Mouse (Mus musculus): ENCODE data around the gene Gpbar1.

Gpbar1 gene

GRCm38 (mm10) chr1:74278538-74278937 lies at the start of gene Gpbar1:
Gene Gpbar1, plus strand, starts transcription at chr1:74278550.
- no peak for DNase-seq (ENCODE audit: low spot score)

GRCm38 (mm10) chr1:74229942-74230341 lies 48.4 kb upstream of the Gpbar1 start:
- no peak for DNase-seq (ENCODE audit: low spot score)

GRCm38 (mm10) chr1:74230992-74231391 lies 47.4 kb upstream of the Gpbar1 start:
- no peak for DNase-seq (ENCODE audit: low spot score)

- DNase-seq (ENCODE audit: low spot score) = peak; percentile 96
Observed at GRCm38 (mm10) chr1:74235938-74236589, 42.3 kb upstream of the Gpbar1 start, which contains the start of gene Arpc2. Gene Arpc2, plus strand, starts transcription at chr1:74236084.

- DNase-seq (ENCODE audit: low spot score) = no peak
Observed at GRCm38 (mm10) chr1:74236590-74237317, 41.6 kb upstream of the Gpbar1 start.

- DNase-seq (ENCODE audit: low spot score) = no peak
Observed at GRCm38 (mm10) chr1:74237671-74238070, 40.7 kb upstream of the Gpbar1 start.

GRCm38 (mm10) chr1:74238136-74238535 lies 40.2 kb upstream of the Gpbar1 start:
- no peak for DNase-seq (ENCODE audit: low spot score)

- DNase-seq (ENCODE audit: low spot score) = no peak
Observed at GRCm38 (mm10) chr1:74239162-74239561, 39.2 kb upstream of the Gpbar1 start.

GRCm38 (mm10) chr1:74239618-74240017 lies 38.7 kb upstream of the Gpbar1 start:
- DNase-seq (ENCODE audit: low spot score) = no peak

- no peak for DNase-seq (ENCODE audit: low spot score)
Observed at GRCm38 (mm10) chr1:74240311-74240710, 38.0 kb upstream of the Gpbar1 start.

GRCm38 (mm10) chr1:74240832-74241231 lies 37.5 kb upstream of the Gpbar1 start:
- DNase-seq (ENCODE audit: low spot score) = no peak

- no peak for DNase-seq (ENCODE audit: low spot score)
Observed at GRCm38 (mm10) chr1:74245525-74245924, 32.8 kb upstream of the Gpbar1 start.

- no peak for DNase-seq (ENCODE audit: low spot score)
Observed at GRCm38 (mm10) chr1:74248799-74249198, 29.6 kb upstream of the Gpbar1 start.

GRCm38 (mm10) chr1:74249331-74249980 lies 28.9 kb upstream of the Gpbar1 start:
- no peak for DNase-seq (ENCODE audit: low spot score)

- no peak for DNase-seq (ENCODE audit: low spot score)
Observed at GRCm38 (mm10) chr1:74250096-74250495, 28.3 kb upstream of the Gpbar1 start.

GRCm38 (mm10) chr1:74255704-74256345 lies 22.5 kb upstream of the Gpbar1 start:
- no peak for DNase-seq (ENCODE audit: low spot score)

- no peak for DNase-seq (ENCODE audit: low spot score)
Observed at GRCm38 (mm10) chr1:74256782-74257181, 21.6 kb upstream of the Gpbar1 start.

- no peak for DNase-seq (ENCODE audit: low spot score)
Observed at GRCm38 (mm10) chr1:74262510-74262909, 15.8 kb upstream of the Gpbar1 start.

GRCm38 (mm10) chr1:74268750-74269149 lies 9.6 kb upstream of the Gpbar1 start:
- DNase-seq (ENCODE audit: low spot score) = no peak

- DNase-seq (ENCODE audit: low spot score) = no peak
Observed at GRCm38 (mm10) chr1:74271659-74272058, 6.7 kb upstream of the Gpbar1 start.

- no peak for DNase-seq (ENCODE audit: low spot score)
Observed at GRCm38 (mm10) chr1:74275015-74275414, 3.3 kb upstream of the Gpbar1 start.

- DNase-seq (ENCODE audit: low spot score) = no peak
Observed at GRCm38 (mm10) chr1:74277041-74277440, 1.3 kb upstream of the Gpbar1 start.
